Mouse (Mus musculus) liver, embryonic 14.5 days (tissue): ENCODE measurements around the gene Tceanc.

Source experiments
- CTCF ChIP-seq: IDR thresholded peaks from 2 replicates; pipeline ENCODE4 v1.5.1; 2016; ENCODE audit warnings: antibody characterized with exemption, low read depth, control low read depth
- EP300 ChIP-seq: IDR thresholded peaks from 2 replicates; pipeline ENCODE4 v1.6.1; 2016; ENCODE audit warnings: antibody characterized with exemption, low read depth

DNA sequence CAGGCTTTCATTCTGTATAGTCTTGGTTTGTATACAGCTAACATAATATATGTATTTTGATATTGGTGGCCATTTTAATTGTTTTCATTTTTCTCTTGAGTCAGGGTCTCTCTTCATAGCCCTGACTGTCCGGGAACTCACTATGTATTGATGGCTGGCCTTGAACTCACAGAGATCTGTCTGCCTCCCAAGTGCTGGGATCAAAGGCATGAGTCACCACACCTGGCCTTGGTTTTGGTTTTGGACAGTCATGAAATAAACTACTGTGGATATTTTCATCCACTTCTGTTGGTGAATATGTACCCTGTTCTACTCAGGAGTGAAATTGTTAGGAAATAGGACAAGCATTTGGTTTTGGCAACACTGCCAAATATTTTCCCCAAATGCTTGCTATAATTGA lies 1.7 kb downstream of the Tceanc start:
- TF ChIP-seq EP300 (no peak), CTCF (no peak)
